Mouse (Mus musculus) CD4-positive helper T cell, adult 2 months (primary cell): Measurements from ENCODE around the gene Tmem39b.

Source experiments
- DNase-seq: peaks from one replicate; pipeline ENCODE4 v3.0.0-alpha.2; 2012; ENCODE audit warnings: low read depth, missing footprints, low spot score

Tmem39b gene

DNA sequence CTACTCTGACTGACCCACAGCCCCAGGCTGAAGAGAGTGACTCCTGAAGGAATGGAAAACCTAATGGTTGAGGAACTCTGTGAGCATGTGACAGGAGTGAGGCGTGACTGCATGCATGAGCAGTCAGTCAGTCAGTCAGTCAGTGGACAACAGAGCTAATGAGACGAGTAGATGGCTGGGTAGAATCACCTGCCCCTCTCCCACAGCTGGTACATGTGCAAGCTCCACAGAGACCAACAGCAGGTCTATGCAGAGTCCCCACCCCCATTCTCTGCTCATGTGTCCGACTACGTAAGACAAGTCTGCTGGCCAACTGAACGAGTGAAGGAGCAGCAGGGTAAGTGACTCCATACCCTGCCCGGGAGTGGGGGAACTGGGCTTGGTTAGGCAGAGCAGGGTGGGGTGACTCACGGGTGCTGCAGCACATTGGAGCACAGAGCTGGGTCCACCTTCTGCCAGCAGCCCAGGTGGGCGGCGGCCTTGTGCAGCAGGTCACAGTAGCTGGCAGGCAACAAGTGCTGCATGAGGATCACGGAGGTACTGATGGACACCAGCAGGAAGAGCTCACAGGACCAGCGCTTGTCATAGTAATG is 12.6 kb downstream of the Tmem39b start:
- no peak for DNase-seq

GRCm38 (mm10) chr4:129681837-129682236 is 14.8 kb downstream of the Tmem39b start:
- DNase-seq = no peak

- DNase-seq = no peak
Measured at GRCm38 (mm10) chr4:129672878-129673449, 23.7 kb downstream of the Tmem39b start.

GRCm38 (mm10) chr4:129672083-129672877 is 24.4 kb downstream of the Tmem39b start, which contains the start of gene Kpna6:
Gene Kpna6, minus strand, starts transcription at chr4:129672767.
- DNase-seq = peak; percentile 85

- peak; percentile 62 for DNase-seq
Measured at GRCm38 (mm10) chr4:129671491-129672082, 25.1 kb downstream of the Tmem39b start.

- DNase-seq = no peak
Measured at GRCm38 (mm10) chr4:129662255-129662813, 34.3 kb downstream of the Tmem39b start.

GRCm38 (mm10) chr4:129661584-129661983 is 35.1 kb downstream of the Tmem39b start:
- no peak for DNase-seq

GRCm38 (mm10) chr4:129654770-129655169 is 41.9 kb downstream of the Tmem39b start:
- no peak for DNase-seq

DNA sequence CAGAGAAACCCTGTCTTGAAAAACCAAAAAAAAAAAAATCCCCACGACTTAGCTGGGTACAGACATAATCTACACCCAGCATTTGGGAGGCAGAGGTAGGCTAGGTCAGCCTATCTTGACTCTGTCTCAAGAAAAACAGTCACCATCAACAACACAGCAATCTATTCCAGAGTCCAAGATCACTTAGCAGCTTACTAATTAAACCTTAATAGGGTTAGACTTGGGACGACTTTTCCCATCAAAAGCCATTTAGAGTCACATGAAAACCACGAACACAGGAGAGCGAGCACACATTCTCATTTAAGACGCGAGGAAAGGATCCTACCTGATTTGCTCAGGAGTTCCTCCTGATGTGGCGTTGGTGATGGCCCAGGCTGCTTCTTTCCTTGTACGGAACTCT is 46.3 kb downstream of the Tmem39b start:
- no peak for DNase-seq

GRCm38 (mm10) chr4:129648656-129649055 is 48.0 kb downstream of the Tmem39b start:
- DNase-seq = no peak

- DNase-seq = no peak
Measured at GRCm38 (mm10) chr4:129645204-129645603, 51.4 kb downstream of the Tmem39b start.

DNA sequence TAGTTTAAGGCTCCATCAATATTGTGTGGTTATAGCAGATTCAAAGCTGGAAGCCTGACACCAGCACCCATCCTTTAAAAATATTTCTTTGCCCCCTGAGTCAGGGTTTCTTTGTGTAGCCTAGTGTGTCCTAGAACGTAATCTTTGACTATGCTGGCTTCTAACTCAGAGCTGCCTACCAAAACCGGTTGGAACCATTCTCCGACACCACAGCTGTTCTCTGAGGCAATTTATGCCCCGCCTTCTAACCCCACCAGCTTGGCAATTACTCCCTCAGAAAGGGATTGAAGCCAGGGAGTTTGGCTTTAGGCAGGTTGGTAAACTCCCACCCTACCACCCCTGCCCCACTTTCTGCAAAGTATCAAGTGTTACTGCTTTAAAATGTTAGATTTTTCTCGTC is 54.9 kb downstream of the Tmem39b start:
- DNase-seq = no peak

GRCm38 (mm10) chr4:129640638-129641467 is 55.8 kb downstream of the Tmem39b start, which contains the start of gene Txlna:
Gene Txlna, minus strand, starts transcription at chr4:129641065.
- DNase-seq = peak; percentile 97

GRCm38 (mm10) chr4:129640101-129640637 is 56.5 kb downstream of the Tmem39b start:
- no peak for DNase-seq

DNA sequence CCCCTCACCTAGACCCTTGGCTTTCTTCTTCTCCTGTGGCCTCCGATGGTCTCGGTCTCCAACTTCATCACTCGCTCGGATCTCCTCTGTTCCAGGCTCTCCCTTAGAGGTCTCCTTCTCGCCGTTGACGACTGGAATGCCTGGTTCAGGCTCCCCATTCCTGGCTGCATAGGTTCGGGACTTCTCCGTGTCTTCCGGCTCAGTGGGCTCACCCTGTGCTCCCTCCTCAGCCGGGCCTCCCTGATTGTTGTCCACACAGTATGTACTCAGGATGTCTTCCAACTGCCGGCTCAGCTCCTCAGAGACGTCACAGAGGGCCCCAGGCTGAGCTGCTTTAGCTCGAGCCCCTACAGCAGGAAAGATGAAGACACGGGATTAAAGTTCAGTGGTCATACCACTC is 57.4 kb downstream of the Tmem39b start:
- no peak for DNase-seq

DNA sequence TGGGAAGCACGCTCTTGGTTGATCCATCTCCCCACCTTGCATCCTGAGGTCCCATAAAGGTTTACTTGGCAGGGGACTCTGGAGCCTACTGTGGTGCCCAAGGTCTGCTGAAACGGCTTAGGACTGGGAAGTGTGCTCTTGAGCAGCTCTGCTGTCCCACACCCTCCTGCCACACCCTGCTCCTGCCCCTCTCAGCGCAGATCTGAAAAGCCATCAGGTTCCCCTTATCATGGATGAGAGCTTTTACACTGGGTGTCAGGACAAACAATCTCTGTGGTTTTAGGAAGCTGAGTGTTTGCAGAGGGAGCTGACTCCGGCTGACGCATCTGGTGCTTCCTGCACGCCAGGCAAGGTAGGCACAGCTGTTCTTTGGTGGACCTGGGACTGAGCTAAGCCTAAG is 62.8 kb downstream of the Tmem39b start:
- no peak for DNase-seq

- DNase-seq = no peak
Measured at GRCm38 (mm10) chr4:129631867-129632266, 64.8 kb downstream of the Tmem39b start.

- DNase-seq = no peak
Measured at GRCm38 (mm10) chr4:129630944-129631343, 65.7 kb downstream of the Tmem39b start.
